Mouse (Mus musculus): ENCODE measurements around the gene Baz2b. TPM values are rescaled to one million over a fixed set of nuclear protein-coding genes. Genes with fewer than 3 reads are reported as not detected.

Baz2b gene
- polyA plus RNA-seq, 1 experiment from 2014 or later: 70.5 TPM

DNA sequence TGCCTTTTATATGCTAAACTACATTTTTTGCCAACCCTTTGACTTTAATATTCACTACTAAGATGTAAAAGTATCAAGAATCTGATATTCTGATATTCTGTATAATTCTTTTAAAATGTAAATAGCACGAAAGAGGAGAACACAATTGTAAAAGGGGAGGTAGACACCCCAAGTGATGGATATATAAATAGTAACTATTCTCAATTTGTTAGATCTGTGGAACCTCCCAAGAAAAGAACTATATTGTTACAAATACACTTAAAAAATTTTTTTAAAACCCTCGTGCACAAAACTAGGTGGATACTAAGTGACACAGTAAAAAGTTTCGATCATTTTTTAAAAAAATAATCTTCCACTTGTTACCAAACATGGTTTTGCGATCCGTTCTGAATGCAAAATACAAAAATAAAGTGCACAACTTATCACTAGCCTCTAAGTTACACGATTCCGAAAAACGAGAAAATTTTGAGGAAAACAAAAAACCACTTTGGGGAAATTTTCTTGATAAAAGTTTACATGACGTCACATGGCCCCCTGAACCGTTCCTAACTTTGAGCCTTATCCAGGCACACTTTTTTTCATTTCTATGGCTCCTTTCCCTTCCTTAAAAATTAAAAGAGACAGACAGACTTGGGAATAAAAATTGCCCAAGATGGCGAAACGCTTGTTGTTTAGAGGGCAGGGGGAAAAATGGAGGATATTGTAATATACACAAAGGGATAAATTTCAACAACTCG lies 85.6 kb downstream of the Baz2b start:
- no peaks in the 10 kb centered on the region for H3K27me3 ChIP-seq (ENCODE audit: insufficient read depth, poor library complexity, severe bottlenecking)
- peak overlapping the region; percentile 100 for H3K27ac ChIP-seq
- H3K4me3 ChIP-seq: peak overlapping the region; percentile 94
- 6% methylated on average over 13 of the region's 13 CpGs for WGBS
- no peaks in the 10 kb centered on the region for H3K9me3 ChIP-seq
- H3K4me1 ChIP-seq (replicated peaks): peaks cover 57% of the 10 kb centered on the region
- DNase-seq (ENCODE audit: low spot score): no peak
- H3K36me3 ChIP-seq: no peaks in the 10 kb centered on the region

GRCm38 (mm10) chr2:60123061-60123874 lies 86.4 kb downstream of the Baz2b start:
- WGBS: 54% methylated on average over 6 of the region's 6 CpGs
- Histone ChIP-seq H3K36me3 (no peaks in the 10 kb centered on the region), H3K9me3 (no peaks in the 10 kb centered on the region), H3K4me3 (peak overlapping the region; percentile 94), H3K27me3 (ENCODE audit: insufficient read depth, poor library complexity, severe bottlenecking) (no peaks in the 10 kb centered on the region), H3K27ac (peak overlapping the region; percentile 100), H3K4me1 (replicated peaks) (peaks cover 63% of the 10 kb centered on the region)
- no peak for DNase-seq (ENCODE audit: low spot score)

DNA sequence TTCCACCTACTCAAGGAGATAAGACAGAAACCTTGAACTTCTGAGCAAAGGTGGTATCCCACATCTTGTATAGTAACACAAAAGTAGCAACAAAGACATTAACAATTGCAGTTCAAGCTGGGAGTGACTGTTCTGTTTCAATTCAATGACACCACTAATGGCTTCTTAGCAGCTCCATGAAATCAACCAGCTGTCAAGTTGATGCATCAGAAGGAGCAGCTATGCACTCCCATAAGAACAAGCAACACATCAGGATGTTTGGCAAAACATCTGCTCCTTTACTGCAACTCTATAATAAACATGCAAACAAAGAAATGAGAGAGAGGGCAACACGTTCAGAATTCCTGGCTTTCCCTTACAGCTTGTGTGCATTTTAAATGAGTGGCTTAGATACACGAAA lies 87.5 kb downstream of the Baz2b start:
- no peak for DNase-seq (ENCODE audit: low spot score)
- Histone ChIP-seq H3K4me3 (peak overlapping the region; percentile 94; the same call in 1 of the 2 replicates), H3K27ac (peak overlapping the region; percentile 66), H3K27me3 (ENCODE audit: insufficient read depth, poor library complexity, severe bottlenecking) (no peaks in the 10 kb centered on the region), H3K9me3 (no peaks in the 10 kb centered on the region), H3K36me3 (peaks cover 2% of the 10 kb centered on the region; the same call in 1 of the 2 replicates), H3K4me1 (replicated peaks) (peaks cover 64% of the 10 kb centered on the region)
- 41% methylated on average over 2 of the region's 2 CpGs for WGBS

DNA sequence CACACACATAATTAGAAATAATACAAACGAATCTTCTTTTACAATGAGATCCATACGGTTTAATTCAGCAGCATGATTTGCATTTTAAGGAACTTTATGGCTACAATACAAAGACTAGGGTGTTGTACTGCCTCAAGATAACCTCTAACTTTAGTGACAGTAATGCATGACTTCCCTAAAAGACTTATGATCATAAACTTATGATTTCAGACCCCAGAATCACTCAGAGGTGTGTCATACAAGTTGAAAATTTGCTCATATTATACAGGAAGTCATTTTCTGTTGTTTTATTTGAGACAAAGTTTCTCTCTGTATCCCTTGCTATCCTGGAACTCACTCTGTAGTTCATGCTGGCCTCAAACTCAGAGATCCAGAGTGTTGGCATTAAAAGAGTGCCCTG lies 89.0 kb downstream of the Baz2b start:
- H3K36me3 ChIP-seq: peaks cover 8% of the 10 kb centered on the region
- no peaks in the 10 kb centered on the region for H3K9me3 ChIP-seq
- peaks cover 66% of the 10 kb centered on the region for H3K4me1 ChIP-seq (replicated peaks)
- no peak overlapping the region for H3K27ac ChIP-seq
- H3K4me3 ChIP-seq: no peak overlapping the region
- no peaks in the 10 kb centered on the region for H3K27me3 ChIP-seq (ENCODE audit: insufficient read depth, poor library complexity, severe bottlenecking)
- DNase-seq (ENCODE audit: low spot score): no peak
- WGBS: 77% methylated on average over 2 of the region's 2 CpGs

DNA sequence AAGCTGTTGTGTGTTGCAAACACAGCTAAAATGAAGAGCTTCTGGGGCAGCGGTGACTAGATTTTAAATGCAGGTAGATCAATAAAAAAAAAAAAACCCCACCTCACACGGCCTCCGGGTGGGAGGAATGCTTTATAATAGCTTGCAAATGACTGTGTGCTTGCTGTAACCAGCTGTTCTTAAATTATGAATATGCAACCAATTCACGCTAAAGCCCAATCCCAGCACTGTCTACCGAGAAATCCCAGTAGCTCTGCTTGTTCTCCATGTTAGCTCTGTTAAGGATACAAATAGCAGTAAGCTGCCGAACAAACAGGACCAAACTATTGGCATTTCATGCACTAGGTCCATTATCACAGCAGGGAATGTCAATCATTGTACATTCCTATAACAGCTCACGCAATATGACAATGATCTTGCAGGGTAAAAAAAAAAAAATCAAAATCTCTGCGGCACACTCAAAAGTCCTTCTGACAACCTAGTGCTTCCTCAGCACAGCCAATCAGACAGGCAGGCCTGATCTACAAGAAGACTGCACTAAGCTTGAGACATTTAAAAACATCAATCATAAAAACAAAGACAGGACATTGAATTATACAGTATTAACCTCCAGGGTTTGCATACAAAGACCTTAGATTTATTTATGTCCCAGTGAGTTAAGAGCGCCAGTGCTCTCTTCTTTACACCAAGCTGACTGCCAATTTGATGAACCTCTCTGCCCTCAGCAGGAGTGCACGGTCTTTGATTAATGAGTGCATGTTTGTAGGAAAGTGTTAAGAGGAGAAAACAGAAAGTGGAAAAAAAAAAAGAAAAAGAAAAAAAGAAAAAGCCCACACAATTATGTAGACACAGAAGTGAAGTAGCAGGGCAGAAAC lies 90.7 kb downstream of the Baz2b start:
- no peak for DNase-seq (ENCODE audit: low spot score)
- Histone ChIP-seq H3K36me3 (peaks cover 16% of the 10 kb centered on the region), H3K9me3 (no peaks in the 10 kb centered on the region), H3K4me3 (no peak overlapping the region), H3K4me1 (replicated peaks) (peaks cover 70% of the 10 kb centered on the region), H3K27ac (peak overlapping the region; percentile 1; the same call in 1 of the 2 replicates), H3K27me3 (ENCODE audit: insufficient read depth, poor library complexity, severe bottlenecking) (no peaks in the 10 kb centered on the region)
- 51% methylated on average over 10 of the region's 10 CpGs for WGBS

GRCm38 (mm10) chr2:60117867-60118266 lies 91.8 kb downstream of the Baz2b start:
- H3K9me3 ChIP-seq: no peaks in the 10 kb centered on the region
- peaks cover 16% of the 10 kb centered on the region for H3K36me3 ChIP-seq
- 81% methylated on average over 9 of the region's 9 CpGs for WGBS
- no peaks in the 10 kb centered on the region for H3K27me3 ChIP-seq (ENCODE audit: insufficient read depth, poor library complexity, severe bottlenecking)
- H3K4me1 ChIP-seq (replicated peaks): peaks cover 63% of the 10 kb centered on the region
- no peak for DNase-seq (ENCODE audit: low spot score)
- no peak overlapping the region for H3K4me3 ChIP-seq
- H3K27ac ChIP-seq: no peak overlapping the region

- 63% methylated on average over 12 of the region's 12 CpGs for WGBS
- Histone ChIP-seq H3K4me1 (replicated peaks) (peaks cover 45% of the 10 kb centered on the region), H3K9me3 (peaks cover 4% of the 10 kb centered on the region; the same call in 1 of the 2 replicates), H3K27me3 (ENCODE audit: insufficient read depth, poor library complexity, severe bottlenecking) (no peaks in the 10 kb centered on the region), H3K36me3 (peaks cover 27% of the 10 kb centered on the region), H3K27ac (no peak overlapping the region), H3K4me3 (no peak overlapping the region)
- DNase-seq (ENCODE audit: low spot score): no peak
Measured at GRCm38 (mm10) chr2:60115891-60116554, 93.6 kb downstream of the Baz2b start.

GRCm38 (mm10) chr2:60114901-60115300 lies 94.7 kb downstream of the Baz2b start:
- no peak for DNase-seq (ENCODE audit: low spot score)
- 81% methylated on average over 4 of the region's 4 CpGs for WGBS
- Histone ChIP-seq H3K27ac (no peak overlapping the region), H3K9me3 (peaks cover 9% of the 10 kb centered on the region; the same call in 1 of the 2 replicates), H3K4me1 (replicated peaks) (peaks cover 35% of the 10 kb centered on the region), H3K36me3 (peaks cover 37% of the 10 kb centered on the region), H3K27me3 (ENCODE audit: insufficient read depth, poor library complexity, severe bottlenecking) (no peaks in the 10 kb centered on the region), H3K4me3 (no peak overlapping the region)

- DNase-seq (ENCODE audit: low spot score): no peak
- WGBS: 87% methylated on average over 12 of the region's 12 CpGs
- Histone ChIP-seq H3K27ac (no peak overlapping the region), H3K36me3 (peaks cover 37% of the 10 kb centered on the region), H3K4me3 (no peak overlapping the region), H3K4me1 (replicated peaks) (peaks cover 26% of the 10 kb centered on the region), H3K9me3 (peaks cover 9% of the 10 kb centered on the region; the same call in 1 of the 2 replicates), H3K27me3 (ENCODE audit: insufficient read depth, poor library complexity, severe bottlenecking) (no peaks in the 10 kb centered on the region)
Measured at GRCm38 (mm10) chr2:60113661-60114560, 95.7 kb downstream of the Baz2b start.

DNA sequence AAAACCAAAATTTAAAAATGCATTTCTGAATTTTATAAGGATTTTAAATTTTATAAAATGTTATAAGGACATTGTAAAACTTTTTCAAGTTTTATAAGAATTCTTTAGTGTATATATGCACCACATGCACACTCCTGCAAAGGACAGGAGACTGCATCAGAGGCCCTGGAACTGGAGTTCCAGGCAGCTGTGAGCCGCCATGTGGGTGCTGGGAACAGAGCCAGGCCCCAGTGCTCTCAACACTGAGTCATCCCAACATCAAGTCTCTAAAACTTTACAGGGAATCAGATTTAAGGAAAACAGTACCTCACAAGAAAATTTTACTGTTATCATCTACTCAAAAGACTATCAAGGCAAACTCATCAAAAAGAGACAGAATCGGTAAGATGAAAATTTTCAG lies 97.5 kb downstream of the Baz2b start:
- Histone ChIP-seq H3K9me3 (peaks cover 9% of the 10 kb centered on the region; the same call in 1 of the 2 replicates), H3K27me3 (ENCODE audit: insufficient read depth, poor library complexity, severe bottlenecking) (no peaks in the 10 kb centered on the region), H3K36me3 (peaks cover 40% of the 10 kb centered on the region), H3K4me1 (replicated peaks) (peaks cover 17% of the 10 kb centered on the region), H3K4me3 (no peak overlapping the region), H3K27ac (no peak overlapping the region)
- 94% methylated on average over 2 of the region's 2 CpGs for WGBS
- DNase-seq (ENCODE audit: low spot score): no peak

DNA sequence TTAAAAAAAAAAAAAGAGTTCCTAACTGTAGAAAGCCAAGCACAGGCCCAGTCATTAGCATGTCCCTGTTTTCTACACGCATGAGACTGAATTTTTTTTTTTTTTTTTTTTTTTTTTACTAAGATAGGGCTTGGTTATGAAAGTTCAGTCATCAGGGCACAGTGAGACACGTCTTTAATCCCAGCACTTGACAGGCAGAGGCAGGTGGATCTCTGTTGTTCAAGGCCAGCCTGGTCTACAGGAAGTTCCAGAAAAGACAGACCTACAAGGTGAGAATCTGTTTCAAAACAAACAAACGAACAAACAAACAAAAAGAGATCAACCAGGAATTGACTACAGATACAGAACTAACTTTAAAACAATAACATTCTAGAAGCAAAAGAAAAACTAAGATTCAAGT lies 100.6 kb downstream of the Baz2b start:
- Histone ChIP-seq H3K27ac (no peak overlapping the region), H3K9me3 (peaks cover 9% of the 10 kb centered on the region; the same call in 1 of the 2 replicates), H3K4me1 (replicated peaks) (0 out of 2 replicates have a peak, but pooled peaks cover 1% of the 10 kb centered on the region), H3K27me3 (ENCODE audit: insufficient read depth, poor library complexity, severe bottlenecking) (no peaks in the 10 kb centered on the region), H3K4me3 (no peak overlapping the region), H3K36me3 (peaks cover 27% of the 10 kb centered on the region)
- WGBS: 85% methylated on average over 3 of the region's 3 CpGs
- no peak for DNase-seq (ENCODE audit: low spot score)

All from hindbrain, embryonic 10.5 days (tissue).